Mouse (Mus musculus) ES-Bruce4 (cell line): ENCODE measurements around the gene Zfp687. TPM values are rescaled to one million over a fixed set of nuclear protein-coding genes. Genes with fewer than 3 reads are reported as not detected.

Source experiments
- H3K27ac ChIP-seq: 2 replicates; pipeline ENCODE4 v1.5.1; 2012; ENCODE audit warnings: low read length, inconsistent platforms; ENCODE audit not compliant: insufficient read depth
- H3K27me3 ChIP-seq: 2 replicates; pipeline ENCODE4 v1.6.1; 2012; ENCODE audit warnings: mild to moderate bottlenecking, low read length, inconsistent platforms; ENCODE audit not compliant: control insufficient read depth, poor library complexity, insufficient read depth, severe bottlenecking
- H3K36me3 ChIP-seq: 2 replicates; pipeline ENCODE4 v1.6.1; 2012; ENCODE audit warnings: inconsistent platforms, mild to moderate bottlenecking, low read length, moderate library complexity; ENCODE audit not compliant: control insufficient read depth, poor library complexity, insufficient read depth, severe bottlenecking
- H3K4me1 ChIP-seq: one replicate; pipeline ENCODE4 v1.8.1; 2011; ENCODE audit warnings: low read length; ENCODE audit not compliant: control insufficient read depth, insufficient read depth
- H3K4me3 ChIP-seq: 2 replicates; pipeline ENCODE4 v1.5.1; 2011; ENCODE audit warnings: low read depth, mild to moderate bottlenecking, low read length
- H3K9ac ChIP-seq: 2 replicates; pipeline ENCODE4 v1.6.1; 2012; ENCODE audit warnings: low read depth, mild to moderate bottlenecking, inconsistent platforms; ENCODE audit not compliant: poor library complexity, severe bottlenecking
- H3K9me3 ChIP-seq: replicated peaks from 2 replicates; pipeline ENCODE4 v1.6.1; 2012; ENCODE audit warnings: mild to moderate bottlenecking, low read length, inconsistent platforms; ENCODE audit not compliant: control insufficient read depth, poor library complexity, insufficient read depth, severe bottlenecking
- CTCF ChIP-seq: IDR thresholded peaks from one replicate; pipeline ENCODE4 v1.8.1; 2011; ENCODE audit warnings: low read depth, low read length
- EP300 ChIP-seq: IDR thresholded peaks from 2 replicates; pipeline ENCODE4 v1.6.1; 2011; ENCODE audit warnings: low read depth, low read length; ENCODE audit not compliant: insufficient read depth
- POLR2A ChIP-seq: IDR thresholded peaks from one replicate; pipeline ENCODE4 v1.8.1; 2011; ENCODE audit warnings: low read length; ENCODE audit not compliant: insufficient read depth
- polyA plus RNA-seq: library from polyadenylated mRNA; stranded (reverse); fragments of >200 nt; gene quantifications from 2 replicates; pipeline ENCODE4 v1.2.4, GENCODE M21; 2011; ENCODE audit warnings: low read depth; ENCODE audit not compliant: missing spikeins, insufficient read depth, insufficient read length

Zfp687 gene
- polyA plus RNA-seq, 1 experiment: 56.5 TPM

DNA sequence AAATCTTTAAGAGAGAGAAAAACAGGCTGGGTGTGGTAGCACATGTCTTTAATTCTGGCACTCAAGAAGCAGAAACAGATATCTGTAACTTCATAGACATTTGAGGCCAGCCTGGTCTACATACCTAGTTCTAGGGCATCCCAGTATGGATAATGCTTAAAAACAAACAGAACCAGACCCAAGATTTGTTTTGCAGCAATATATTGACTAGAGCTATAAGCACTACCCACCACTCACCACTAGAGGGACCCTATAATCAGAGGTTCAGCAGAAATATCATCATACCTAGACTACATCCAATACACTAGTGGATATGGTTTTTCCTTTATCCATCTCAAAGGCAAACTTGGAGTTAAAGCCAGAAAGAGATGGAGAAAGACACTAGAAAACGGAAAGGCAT is 37.7 kb upstream of the Zfp687 start:
- Histone ChIP-seq H3K4me1 (no peaks in the 10 kb centered on the region), H3K27ac (no peak overlapping the region), H3K4me3 (no peak overlapping the region), H3K27me3 (no peaks in the 10 kb centered on the region), H3K9me3 (no peaks in the 10 kb centered on the region), H3K36me3 (no peaks in the 10 kb centered on the region), H3K9ac (no peak overlapping the region)
- TF ChIP-seq EP300: no peak
- no peak for TF ChIP-seq POLR2A
- TF ChIP-seq CTCF: no peak

GRCm38 (mm10) chr3:95047914-95048313 is 32.7 kb upstream of the Zfp687 start:
- Histone ChIP-seq H3K9ac (no peak overlapping the region), H3K4me1 (no peaks in the 10 kb centered on the region), H3K27me3 (no peaks in the 10 kb centered on the region), H3K9me3 (no peaks in the 10 kb centered on the region), H3K4me3 (no peak overlapping the region), H3K27ac (no peak overlapping the region), H3K36me3 (no peaks in the 10 kb centered on the region)
- TF ChIP-seq POLR2A: no peak
- TF ChIP-seq EP300: no peak
- TF ChIP-seq CTCF: no peak

GRCm38 (mm10) chr3:95046462-95047057 is 31.3 kb upstream of the Zfp687 start:
- H3K4me1 ChIP-seq: no peaks in the 10 kb centered on the region
- no peak overlapping the region for H3K27ac ChIP-seq
- TF ChIP-seq EP300 (no peak), POLR2A (no peak), CTCF (no peak)
- no peaks in the 10 kb centered on the region for H3K36me3 ChIP-seq
- no peaks in the 10 kb centered on the region for H3K9me3 ChIP-seq
- no peaks in the 10 kb centered on the region for H3K27me3 ChIP-seq
- no peak overlapping the region for H3K9ac ChIP-seq
- no peak overlapping the region for H3K4me3 ChIP-seq

DNA sequence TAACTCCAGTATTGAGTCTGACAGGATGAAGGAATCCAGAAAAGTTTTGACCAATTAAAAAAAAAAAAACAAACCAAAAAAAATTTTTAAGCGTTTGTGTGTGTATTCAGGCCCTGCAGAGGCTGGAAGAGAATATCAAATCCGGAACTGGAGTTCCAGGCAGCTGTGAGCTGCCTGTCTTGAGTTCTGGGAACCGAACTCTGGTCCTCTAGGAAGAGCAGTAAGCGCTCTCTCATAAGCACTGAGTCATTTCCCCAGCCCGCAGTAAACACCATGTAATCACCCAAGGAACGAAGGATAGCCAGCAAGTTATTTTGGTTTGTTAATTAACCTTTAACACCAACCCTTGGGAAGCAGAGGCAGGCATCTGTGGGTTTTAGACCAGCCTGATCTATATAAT is 28.0 kb upstream of the Zfp687 start:
- no peak overlapping the region for H3K27ac ChIP-seq
- no peaks in the 10 kb centered on the region for H3K9me3 ChIP-seq
- H3K4me1 ChIP-seq: no peaks in the 10 kb centered on the region
- H3K36me3 ChIP-seq: peaks cover 8% of the 10 kb centered on the region
- H3K4me3 ChIP-seq: no peak overlapping the region
- H3K9ac ChIP-seq: 0 out of 2 replicates have a peak overlapping the region, but pooled peaks have one; percentile 37
- no peaks in the 10 kb centered on the region for H3K27me3 ChIP-seq
- TF ChIP-seq POLR2A: no peak

DNA sequence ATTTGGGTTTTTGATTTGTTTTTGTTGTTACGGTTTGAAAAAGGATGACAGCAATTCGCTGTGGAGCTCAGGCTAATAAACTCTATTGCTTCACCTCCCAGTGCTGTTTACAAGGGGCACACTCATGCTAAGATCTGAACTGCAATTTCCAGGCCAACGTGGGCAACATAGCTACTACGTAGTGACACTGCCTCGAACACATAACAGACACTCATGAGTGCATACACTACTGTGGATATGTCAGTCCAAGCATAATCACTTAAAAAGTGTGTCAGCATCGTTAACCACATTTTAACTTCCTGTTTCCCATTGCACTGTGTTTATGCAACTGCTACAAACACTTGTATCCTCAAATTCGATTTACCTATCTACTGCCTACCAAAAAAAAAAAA is 27.6 kb upstream of the Zfp687 start:
- peak overlapping the region; percentile 37; the same call in 1 of the 2 replicates for H3K9ac ChIP-seq
- no peaks in the 10 kb centered on the region for H3K4me1 ChIP-seq
- TF ChIP-seq POLR2A (no peak), EP300 (no peak), CTCF (no peak)
- peaks cover 9% of the 10 kb centered on the region for H3K36me3 ChIP-seq
- no peak overlapping the region for H3K27ac ChIP-seq
- no peaks in the 10 kb centered on the region for H3K27me3 ChIP-seq
- no peaks in the 10 kb centered on the region for H3K9me3 ChIP-seq
- H3K4me3 ChIP-seq: peak overlapping the region; percentile 48

GRCm38 (mm10) chr3:95042166-95042837 is 27.1 kb upstream of the Zfp687 start, which contains the start of gene Psmd4:
Gene Psmd4, minus strand, starts transcription at chr3:95042614.
- Histone ChIP-seq H3K27me3 (no peaks in the 10 kb centered on the region), H3K27ac (no peak within 1 kb of the TSS), H3K36me3 (peaks cover 9% of the 10 kb centered on the region), H3K4me3 (peak within 1 kb of the TSS; percentile 95), H3K4me1 (no peaks in the 10 kb centered on the region), H3K9ac (peak within 1 kb of the TSS; percentile 96), H3K9me3 (no peaks in the 10 kb centered on the region)
- no peak for TF ChIP-seq CTCF
- peak; percentile 68 for TF ChIP-seq POLR2A
